Mouse (Mus musculus) T-cell, adult 2 months (primary cell): ENCODE measurements around the gene Gm4744.
"Not testable (repeated sequence)": the region's sequence is repeated elsewhere in the genome, so short reads cannot be mapped to it uniquely, and the experiment has no call there.

ENCODE experiments used
- DNase-seq: peaks from one replicate; pipeline ENCODE4 v3.0.0; 2022; ENCODE audit warnings: low spot score

Gm4744 gene

GRCm38 (mm10) chr6:40951770-40952169 lies at the start of gene Gm4744:
Gene Gm4744, minus strand, starts transcription at chr6:40951870.
- DNase-seq: no peak

GRCm38 (mm10) chr6:40999379-40999778 lies 47.7 kb upstream of the Gm4744 start, which contains the start of gene Gm2663:
Gene Gm2663, minus strand, starts transcription at chr6:40999479.
- not testable (repeated sequence) for DNase-seq

GRCm38 (mm10) chr6:40964454-40964853 lies 12.8 kb upstream of the Gm4744 start, which contains the start of gene 1810009J06Rik:
Gene 1810009J06Rik, plus strand, starts transcription at chr6:40964754.
- DNase-seq: not testable (repeated sequence)

- DNase-seq: no peak
These were observed 2.0 kb upstream of the Gm4744 start for GRCm38 (mm10) chr6:40953716-40954115.

GRCm38 (mm10) chr6:40940457-40940856 lies 11.2 kb downstream of the Gm4744 start, which contains the start of gene 1700074P13Rik:
Gene 1700074P13Rik, minus strand, starts transcription at chr6:40940557.
- no peak for DNase-seq

GRCm38 (mm10) chr6:40919954-40920353 lies 31.7 kb downstream of the Gm4744 start:
- no peak for DNase-seq

- DNase-seq: no peak
These were observed 51.4 kb downstream of the Gm4744 start, which contains the start of gene Prss58 for GRCm38 (mm10) chr6:40900287-40900686. Gene Prss58, minus strand, starts transcription at chr6:40900387.
